Mouse (Mus musculus) thymus, adult 2 months (tissue): ENCODE results near the gene Vmn1r210.
"Not testable (repeated sequence)": the region's sequence is repeated elsewhere in the genome, so short reads cannot be mapped to it uniquely, and the experiment has no call there.

Experiments used
- CTCF ChIP-seq: fragments of 200-500 bp; IDR thresholded peaks from 2 replicates; pipeline ENCODE4 v1.5.1; 2012; ENCODE audit warnings: mild to moderate bottlenecking, control low read depth, low read length, moderate library complexity, borderline replicate concordance; ENCODE audit not compliant: control insufficient read depth, poor library complexity, insufficient read depth; ENCODE audit errors: extremely low read depth
- POLR2A ChIP-seq: fragments of 200-500 bp; IDR thresholded peaks from 2 replicates; pipeline ENCODE4 v1.6.1; 2012; ENCODE audit warnings: mild to moderate bottlenecking, low read length, control low read depth, moderate library complexity; ENCODE audit not compliant: control insufficient read depth, poor library complexity, insufficient read depth; ENCODE audit errors: extremely low read depth

DNA sequence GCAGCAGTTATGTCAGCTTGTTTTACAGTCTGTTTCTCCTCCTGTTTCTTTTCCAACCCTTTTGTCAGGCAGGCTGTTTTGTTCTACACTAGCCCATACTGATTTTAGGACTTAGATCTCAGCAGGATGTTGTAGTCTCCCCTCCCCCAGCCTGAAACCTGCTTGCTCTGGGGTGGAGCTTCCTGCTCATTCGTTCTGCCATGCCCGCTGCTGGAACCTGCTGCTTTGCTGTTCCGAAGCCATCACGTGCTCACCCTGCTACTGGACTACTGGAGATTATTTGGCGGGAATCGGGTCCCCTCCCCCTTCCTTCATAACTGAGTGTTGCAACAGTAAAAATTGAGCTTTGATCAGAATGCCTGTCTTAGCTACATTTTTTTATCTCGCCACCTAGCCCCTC is 1.8 kb downstream of the Vmn1r210 start:
- TF ChIP-seq CTCF, POLR2A: not testable (repeated sequence)
